47 mouse cellular contexts compared by ENCODE assay signal in the genomic region with DNA sequence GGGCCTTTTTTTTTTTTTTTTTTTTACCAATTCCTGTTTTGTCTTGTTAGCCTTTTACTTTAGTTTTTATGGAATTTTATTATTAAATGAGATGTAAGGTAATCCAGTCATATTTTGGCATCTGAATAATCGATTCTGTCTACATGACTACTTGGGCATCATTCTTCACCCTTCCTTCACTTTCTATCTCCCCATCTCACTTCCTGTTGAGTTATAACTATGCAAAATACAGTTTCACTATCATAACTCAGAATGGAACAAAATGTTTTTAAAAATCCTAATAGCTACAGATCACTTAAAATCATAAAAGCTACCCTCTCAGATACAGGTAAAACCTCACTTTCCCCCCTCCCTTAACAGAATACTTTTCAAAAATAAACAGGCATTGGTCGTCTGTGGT. TPM values are rescaled to one million over a fixed set of nuclear protein-coding genes. Genes with fewer than 3 reads are reported as not detected.
"Had no signal": no experiment of that assay in that cellular context is flagged by ENCODE, and none has a peak within 500 bp of the region (broad histone marks: within the 10 kb centered on the region; RNA-seq: fewer than 3 reads in every experiment).

No protein-coding gene starts in this region.

- H3K9me3 ChIP-seq: limb, embryonic 10.5 days; limb, embryonic 12.5 days; limb, embryonic 13.5 days; limb, embryonic 15.5 days; liver, embryonic 12.5 days; liver, embryonic 13.5 days; liver, embryonic 15.5 days; lung, embryonic 15.5 days; midbrain, embryonic 10.5 days; midbrain, embryonic 12.5 days; midbrain, embryonic 13.5 days; midbrain, embryonic 15.5 days; neural tube, embryonic 12.5 days had no signal

- H3K27me3 ChIP-seq: limb, embryonic 12.5 days; limb, embryonic 13.5 days; limb, embryonic 15.5 days; liver, embryonic 12.5 days; liver, embryonic 13.5 days; liver, embryonic 15.5 days; lung, embryonic 15.5 days; megakaryocyte, embryonic 14.5 days; midbrain, embryonic 12.5 days; midbrain, embryonic 13.5 days; midbrain, embryonic 15.5 days; neural tube, embryonic 12.5 days had no signal

- H3K4me2 ChIP-seq: limb, embryonic 12.5 days; limb, embryonic 13.5 days; limb, embryonic 15.5 days; liver, embryonic 11.5 days; liver, embryonic 12.5 days; liver, embryonic 13.5 days; liver, embryonic 15.5 days; lung, embryonic 14.5 days; lung, embryonic 15.5 days; midbrain, embryonic 11.5 days; midbrain, embryonic 12.5 days; midbrain, embryonic 13.5 days; midbrain, embryonic 15.5 days; neural tube, embryonic 12.5 days had no signal

- H3K36me3 ChIP-seq: limb, embryonic 10.5 days; limb, embryonic 12.5 days; limb, embryonic 13.5 days; limb, embryonic 15.5 days; liver, embryonic 12.5 days; liver, embryonic 13.5 days; liver, embryonic 15.5 days; lung, embryonic 15.5 days; midbrain, embryonic 10.5 days; midbrain, embryonic 12.5 days; midbrain, embryonic 13.5 days; midbrain, embryonic 15.5 days; neural tube, embryonic 12.5 days had no signal

- H3K4me1 ChIP-seq: limb, embryonic 10.5 days; limb, embryonic 12.5 days; limb, embryonic 13.5 days; limb, embryonic 15.5 days; liver, embryonic 12.5 days; liver, embryonic 13.5 days; liver, embryonic 15.5 days; megakaryocyte, embryonic 14.5 days; midbrain, embryonic 10.5 days; midbrain, embryonic 12.5 days; midbrain, embryonic 13.5 days; midbrain, embryonic 15.5 days; neural tube, embryonic 12.5 days had no signal

- DNase-seq: left cerebral cortex, postnatal 4 days; liver; liver, embryonic 13.5 days; liver, postnatal 0 days; lung, adult 18-20 months; lung, adult 2 months; lung, embryonic 14.5 days; lung, postnatal 10 days; lung, postnatal 14 days; lung, postnatal 36 days; lung, postnatal 4 days; midbrain, embryonic 14.5 days had no signal

- H3K27ac ChIP-seq: limb, embryonic 10.5 days; limb, embryonic 12.5 days; limb, embryonic 13.5 days; limb, embryonic 15.5 days; liver, embryonic 12.5 days; liver, embryonic 13.5 days; liver, embryonic 14.5 days; liver, embryonic 15.5 days; lung, embryonic 15.5 days; macrophage; midbrain, embryonic 10.5 days; midbrain, embryonic 12.5 days; midbrain, embryonic 13.5 days; midbrain, embryonic 15.5 days; neural tube, embryonic 12.5 days had no signal

- H3K9ac ChIP-seq: limb, embryonic 12.5 days; limb, embryonic 13.5 days; limb, embryonic 15.5 days; liver, embryonic 12.5 days; liver, embryonic 13.5 days; liver, embryonic 14.5 days; liver, embryonic 15.5 days; liver, postnatal 0 days; lung, embryonic 14.5 days; lung, embryonic 15.5 days; midbrain, embryonic 12.5 days; midbrain, embryonic 13.5 days; midbrain, embryonic 15.5 days; neural tube, embryonic 12.5 days had no signal

- H3K4me3 ChIP-seq: limb, embryonic 10.5 days; limb, embryonic 12.5 days; limb, embryonic 13.5 days; limb, embryonic 15.5 days; liver, embryonic 12.5 days; liver, embryonic 13.5 days; liver, embryonic 15.5 days; lung, embryonic 15.5 days; megakaryocyte, embryonic 14.5 days; midbrain, embryonic 10.5 days; midbrain, embryonic 12.5 days; midbrain, embryonic 13.5 days; midbrain, embryonic 15.5 days; myocyte; neural tube, embryonic 12.5 days had no signal

RNA-seq across cellular contexts. Expression of a gene that starts 6.8 kb away (rescaled TPM):
- total RNA-seq: left cerebral cortex, postnatal 10 days; left cerebral cortex, postnatal 14 days; left cerebral cortex, postnatal 25 days; left cerebral cortex, postnatal 36 days; left cerebral cortex, postnatal 4 days; liver, adult 2 months; megakaryocyte progenitor cell, adult 5-6 weeks; megakaryocyte, adult 5-6 weeks; megakaryocyte-erythroid progenitor cell, adult 5-6 weeks; midbrain, postnatal 0 days; monocyte, adult 5-6 weeks had no signal
- polyA plus RNA-seq: limb, embryonic 10.5 days; limb, embryonic 11.5 days; limb, embryonic 13.5 days; limb, embryonic 14.5 days; limb, embryonic 15.5 days; liver, adult 2 months; liver, embryonic 11.5 days; liver, embryonic 12.5 days; liver, embryonic 13.5 days; liver, embryonic 14.5 days; liver, embryonic 15.5 days; liver, embryonic 16.5 days; liver, postnatal 0 days; lung, adult 2 months; lung, embryonic 14.5 days; lung, embryonic 15.5 days; lung, embryonic 16.5 days; lung, postnatal 0 days; macrophage; midbrain, embryonic 10.5 days; midbrain, embryonic 11.5 days; midbrain, embryonic 12.5 days; midbrain, embryonic 13.5 days; midbrain, embryonic 14.5 days; midbrain, embryonic 15.5 days; midbrain, embryonic 16.5 days; midbrain, postnatal 0 days; myocyte; neural tube, embryonic 11.5 days; neural tube, embryonic 12.5 days had no signal
